Comparison of ENCODE assay signal across 8 mouse cellular contexts in genomic region chr16:92698612-92698998, GRCm38 (mm10).
DNase-seq lines count a peak whose midpoint lies in the region; ATAC-seq lines count a peak whose summit lies in the region.

No protein-coding gene starts in this region.

- H3K4me3 ChIP-seq in hindbrain, embryonic 15.5 days = peak overlapping the region; percentile 41
- H3K4me3 ChIP-seq in megakaryocyte, embryonic 14.5 days (replicated peaks) = peak overlapping the region; percentile 99

- peaks cover 71% of the 10 kb centered on the region for H3K27me3 ChIP-seq in hindbrain, embryonic 15.5 days
- H3K27me3 ChIP-seq in megakaryocyte, embryonic 14.5 days (replicated peaks) = no peaks in the 10 kb centered on the region

- H3K9ac ChIP-seq in hindbrain, embryonic 15.5 days = peak overlapping the region; percentile 32; the same call in 1 of the 2 replicates

- peak; percentile 74 for DNase-seq in WW6 (ENCODE audit: low read depth, low spot score)
- DNase-seq in cerebellum, postnatal 36 days = peak; percentile 82 to 84
- DNase-seq in frontal cortex, postnatal 36 days (ENCODE audit: low spot score in 2 of 2) = peak; percentile 82 to 85
- peak; percentile 37 to 69 for DNase-seq in left cerebral cortex, adult 8-10 months (ENCODE audit: low spot score in 2 of 2)
- peak; percentile 72 to 79 for DNase-seq in right cerebral cortex, adult 2 months (ENCODE audit: low spot score in 2 of 2)
- DNase-seq in urinary bladder, postnatal 14 days (ENCODE audit: low spot score) = peak; percentile 93

- no peaks in the 10 kb centered on the region for H3K9me3 ChIP-seq in hindbrain, embryonic 15.5 days
- no peaks in the 10 kb centered on the region for H3K9me3 ChIP-seq in megakaryocyte, embryonic 14.5 days

- no peak overlapping the region for H3K27ac ChIP-seq in hindbrain, embryonic 15.5 days (replicated peaks)

- peak overlapping the region; percentile 81 for H3K4me2 ChIP-seq in hindbrain, embryonic 15.5 days

- no peaks in the 10 kb centered on the region for H3K36me3 ChIP-seq in hindbrain, embryonic 15.5 days
- peaks cover 52% of the 10 kb centered on the region for H3K36me3 ChIP-seq in megakaryocyte, embryonic 14.5 days (replicated peaks; ENCODE audit: low read length)

- ATAC-seq in hindbrain, embryonic 15.5 days (ENCODE audit: low FRiP score, low read depth) = peak; percentile 86

- H3K4me1 ChIP-seq in hindbrain, embryonic 15.5 days (replicated peaks) = peaks cover 43% of the 10 kb centered on the region
- H3K4me1 ChIP-seq in megakaryocyte, embryonic 14.5 days = peaks cover 74% of the 10 kb centered on the region

- WGBS in hindbrain, embryonic 15.5 days = under 1% methylated on average over 26 of the region's 26 CpGs
